Mouse (Mus musculus) thymus, postnatal 0 days (tissue): Measurements from ENCODE around the gene 0610010K14Rik. TPM values are rescaled to one million over a fixed set of nuclear protein-coding genes. Genes with fewer than 3 reads are reported as not detected.

ENCODE experiments used
- DNase-seq: peaks from one replicate; pipeline ENCODE4 v3.0.0-alpha.2; 2015; ENCODE audit warnings: low spot score
- polyA plus RNA-seq: library from polyadenylated mRNA; unstranded; fragments of >200 nt; fragmentation: Nextera tagmentation; extraction: Ambion mirVana; gene quantifications from 2 replicates; pipeline ENCODE4 v1.2.1, GENCODE M21; 2015

0610010K14Rik gene
- polyA plus RNA-seq = 174 and 191 TPM in 2 replicates

DNA sequence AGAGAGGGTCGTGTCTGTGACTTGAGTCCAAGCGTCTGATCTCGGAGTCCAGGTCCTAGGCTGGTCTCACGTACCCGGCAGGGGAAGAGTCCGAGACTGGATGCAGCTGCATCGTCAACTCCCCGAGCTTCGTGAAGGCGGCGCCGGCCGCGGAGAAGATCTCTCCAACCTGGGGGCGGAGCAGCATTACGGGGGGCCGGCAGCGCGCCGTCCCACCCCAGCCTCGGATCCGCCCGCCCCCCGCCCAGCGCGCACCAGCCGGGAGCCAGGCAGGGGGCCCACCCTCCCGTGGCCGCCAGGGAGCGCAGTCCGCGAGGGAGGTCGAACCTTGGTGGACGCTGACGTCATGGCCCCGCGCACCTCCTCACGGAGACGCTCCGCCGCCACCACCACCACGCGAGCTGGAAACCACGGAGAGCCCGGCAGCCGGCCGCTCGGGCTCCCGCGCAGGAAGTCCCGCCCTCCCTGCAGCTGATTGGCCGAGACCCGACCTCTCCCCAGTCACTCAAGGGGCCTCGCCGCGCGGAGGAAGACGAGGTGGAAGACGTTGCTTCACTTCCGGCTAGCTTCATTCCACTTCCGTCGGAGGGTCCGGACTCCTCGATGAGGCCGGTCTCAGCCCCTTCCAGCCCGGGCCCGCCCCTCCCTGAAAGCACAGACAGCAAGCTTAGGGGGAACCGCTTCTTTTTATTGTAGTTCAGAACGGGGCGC, at the start of gene 0610010K14Rik:
TSS of gene 0610010K14Rik (minus strand) at position 458 of the 711 bp plus-strand sequence.
- DNase-seq = peak; percentile 97

DNA sequence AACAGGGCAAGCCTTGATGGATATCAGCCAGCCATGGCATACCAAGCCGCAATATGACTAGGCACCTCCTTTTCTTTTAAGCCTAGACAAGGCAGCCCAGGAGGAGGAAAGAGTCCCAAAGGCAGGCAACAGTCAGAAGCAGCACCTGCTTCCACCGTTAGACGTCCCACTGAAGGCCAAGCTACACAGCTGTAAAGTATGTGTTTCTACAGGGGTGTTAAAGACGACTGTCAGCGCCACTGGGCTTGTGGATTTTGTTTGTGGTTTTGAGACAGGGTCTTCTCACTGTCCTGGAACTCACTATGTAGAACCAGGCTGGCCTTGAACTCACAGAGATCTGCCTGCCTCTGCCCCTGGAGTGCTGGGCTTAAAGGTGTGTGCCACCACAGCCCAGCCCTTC, 48.0 kb upstream of the 0610010K14Rik start:
- peak; percentile 67 for DNase-seq

DNA sequence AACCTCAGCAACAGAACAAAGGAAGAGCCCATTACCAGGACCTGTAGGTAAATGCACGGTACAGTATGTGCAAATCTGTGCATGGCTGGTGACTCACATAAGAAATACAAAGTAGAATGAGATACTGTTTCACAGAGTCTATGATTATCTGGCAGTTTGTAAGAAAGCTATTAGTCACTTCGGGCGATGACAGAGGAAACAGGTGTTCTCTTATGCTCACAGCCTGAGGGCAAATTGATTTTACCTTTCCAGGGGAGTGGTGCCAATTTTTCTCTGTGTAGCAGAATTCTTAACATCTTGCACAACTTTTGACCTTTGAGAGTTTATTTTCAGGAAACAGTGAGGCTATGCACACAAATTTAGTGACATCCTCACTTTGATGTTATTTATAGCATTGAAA, 47.0 kb upstream of the 0610010K14Rik start:
- DNase-seq = no peak

DNA sequence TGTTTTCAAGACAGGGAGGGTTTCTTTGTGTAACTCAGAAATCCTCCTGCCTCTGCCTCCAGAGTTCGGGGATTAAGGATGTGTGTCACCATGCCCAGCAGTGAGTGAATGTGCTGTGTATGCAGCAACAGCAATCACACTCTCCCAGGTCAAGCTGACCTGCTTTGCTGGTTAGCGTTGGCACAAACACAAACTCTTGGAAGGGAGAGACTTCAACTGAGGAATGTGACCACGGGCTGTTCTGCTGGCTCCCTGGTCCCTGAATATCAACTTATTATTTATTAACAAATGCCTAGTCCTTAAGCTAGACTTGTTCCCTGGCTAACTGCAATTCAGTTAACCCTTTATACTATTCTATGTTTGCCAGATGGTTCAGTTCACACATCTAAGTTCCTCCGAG, 46.0 kb upstream of the 0610010K14Rik start:
- DNase-seq = no peak

DNA sequence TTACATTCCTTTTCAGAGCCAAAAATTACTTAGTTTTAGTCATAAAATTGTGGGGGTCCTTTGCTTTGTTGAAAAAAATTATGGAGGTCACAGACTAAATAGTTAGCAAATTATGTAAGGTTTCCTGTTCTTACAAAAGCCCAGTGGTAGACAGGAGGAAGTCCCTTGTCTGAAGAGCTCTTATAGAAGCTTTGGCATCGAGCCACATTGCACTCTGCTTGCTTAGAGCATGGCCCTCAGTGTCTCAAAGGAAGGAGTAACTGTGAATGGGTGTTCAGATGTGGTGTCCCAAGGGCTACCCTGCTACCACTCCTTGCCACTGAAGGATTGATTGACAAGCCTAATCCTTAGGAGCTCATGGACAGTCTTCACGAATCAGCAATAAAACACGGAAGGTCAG, 42.7 kb upstream of the 0610010K14Rik start:
- DNase-seq = peak; percentile 16

DNA sequence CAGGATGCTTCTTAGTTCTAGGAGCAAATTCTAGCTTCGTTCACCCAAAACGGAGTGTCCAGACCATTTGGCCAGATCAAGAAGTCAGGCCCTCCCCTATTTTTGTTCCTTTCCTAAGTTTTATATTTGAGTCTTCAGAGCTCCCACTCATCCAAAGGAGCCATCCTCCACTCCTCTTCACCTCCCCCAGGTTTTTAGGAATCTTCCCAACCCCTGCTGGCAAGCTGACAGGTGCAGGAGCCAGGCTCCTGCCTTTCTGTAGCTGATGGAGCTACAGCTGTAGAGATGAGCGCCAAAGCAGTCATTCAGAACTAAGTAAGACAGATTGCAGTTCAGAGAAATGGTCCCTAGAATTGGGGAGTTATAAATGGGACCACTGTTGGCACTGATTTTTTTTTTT, 41.2 kb upstream of the 0610010K14Rik start:
- DNase-seq = no peak

DNA sequence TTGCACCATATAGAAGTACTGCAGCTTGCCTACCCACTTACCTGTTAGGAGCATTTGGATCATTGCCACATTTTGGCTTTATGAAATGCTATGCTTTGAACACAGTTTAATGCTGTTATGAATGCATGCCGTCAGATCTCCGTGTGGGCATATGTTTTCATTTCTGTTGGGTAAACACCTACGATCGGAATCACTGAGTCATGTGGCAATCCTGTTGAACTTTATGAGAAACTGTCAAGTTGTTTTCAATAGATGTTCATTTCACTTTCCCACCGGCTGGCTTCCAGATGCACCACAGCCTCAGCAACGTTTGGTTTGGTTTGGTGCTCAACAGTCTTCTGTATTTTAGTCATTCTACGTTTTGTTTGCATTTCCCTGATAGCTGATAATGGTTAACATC, 33.9 kb upstream of the 0610010K14Rik start:
- DNase-seq = no peak

DNA sequence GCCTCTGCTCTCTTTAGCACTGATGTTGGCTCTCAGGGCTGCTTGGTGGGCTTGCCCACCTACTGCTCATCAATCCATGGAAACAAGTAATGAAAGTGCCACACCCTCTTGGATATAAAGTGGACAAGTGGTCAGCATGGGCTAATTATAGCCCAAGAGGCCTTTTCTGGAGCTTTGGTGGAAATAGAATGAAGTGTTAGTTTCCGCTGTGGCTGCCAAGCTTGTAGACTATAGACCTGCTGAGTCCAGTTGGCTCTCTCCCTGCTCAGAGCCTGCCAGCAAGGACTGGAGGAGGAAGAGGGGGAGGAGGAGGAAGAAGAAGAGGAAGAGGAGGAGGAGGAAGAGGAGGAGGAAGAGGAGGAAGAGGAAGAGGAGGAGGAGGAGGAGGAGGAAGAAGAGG, 28.7 kb upstream of the 0610010K14Rik start:
- no peak for DNase-seq

DNA sequence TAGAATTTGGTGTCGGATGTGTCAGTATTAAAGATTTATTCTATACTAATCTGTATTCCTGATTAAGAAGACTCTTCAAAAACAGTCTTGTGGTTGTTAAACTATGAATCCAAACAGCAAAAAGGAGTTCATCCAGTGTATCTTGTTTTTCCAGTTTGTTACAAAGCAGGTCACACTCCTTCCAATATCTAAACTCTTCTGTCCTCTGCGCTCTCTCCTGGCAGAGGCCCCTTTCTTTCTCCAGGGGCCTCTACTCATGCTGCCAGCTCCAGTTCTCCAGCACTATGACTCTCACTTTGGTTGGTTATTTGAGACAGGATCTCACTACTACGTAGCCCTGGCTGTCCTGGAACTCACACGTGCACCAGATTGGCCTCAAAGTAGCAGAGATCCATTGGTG, 28.1 kb upstream of the 0610010K14Rik start:
- no peak for DNase-seq

DNA sequence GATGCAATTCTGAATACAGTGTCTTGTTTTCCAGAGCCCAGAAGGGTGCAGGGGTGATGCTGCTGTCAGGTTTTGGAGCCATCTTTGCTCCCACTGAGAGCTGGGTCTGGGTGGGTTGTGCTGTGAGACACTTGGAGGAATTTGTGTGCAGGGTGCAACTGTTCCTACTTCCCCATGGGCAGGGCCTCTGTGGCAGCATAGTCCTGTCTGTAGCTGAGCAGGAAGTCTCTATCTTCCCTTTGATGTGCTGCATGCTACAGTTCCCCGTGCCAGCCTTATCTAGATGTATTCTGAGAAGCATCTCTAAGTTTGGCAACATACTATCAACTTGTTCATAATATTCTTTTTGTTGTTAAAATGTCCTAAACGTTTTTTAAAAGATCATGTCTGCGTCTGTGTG, 27.5 kb upstream of the 0610010K14Rik start:
- DNase-seq = peak; percentile 79

DNA sequence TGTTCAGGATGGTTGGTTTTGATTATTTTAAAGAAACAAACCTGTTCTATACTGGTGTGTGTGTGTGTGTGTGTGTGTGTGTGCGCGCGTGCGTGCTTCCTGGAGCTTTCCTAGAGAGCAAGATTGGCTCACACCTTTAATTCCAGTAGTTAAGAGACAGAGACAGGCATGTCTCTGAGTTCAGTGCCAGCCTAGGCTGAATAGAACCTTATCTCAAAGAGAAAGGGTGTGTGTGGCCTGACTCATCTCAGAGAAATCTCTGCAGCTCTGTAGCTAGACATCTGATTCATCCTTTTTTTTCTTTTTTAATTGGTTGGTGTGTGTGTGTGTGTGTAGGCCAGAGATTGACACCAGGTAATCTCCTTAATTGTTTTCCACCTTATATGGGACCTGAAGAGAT, 21.3 kb upstream of the 0610010K14Rik start:
- no peak for DNase-seq

DNA sequence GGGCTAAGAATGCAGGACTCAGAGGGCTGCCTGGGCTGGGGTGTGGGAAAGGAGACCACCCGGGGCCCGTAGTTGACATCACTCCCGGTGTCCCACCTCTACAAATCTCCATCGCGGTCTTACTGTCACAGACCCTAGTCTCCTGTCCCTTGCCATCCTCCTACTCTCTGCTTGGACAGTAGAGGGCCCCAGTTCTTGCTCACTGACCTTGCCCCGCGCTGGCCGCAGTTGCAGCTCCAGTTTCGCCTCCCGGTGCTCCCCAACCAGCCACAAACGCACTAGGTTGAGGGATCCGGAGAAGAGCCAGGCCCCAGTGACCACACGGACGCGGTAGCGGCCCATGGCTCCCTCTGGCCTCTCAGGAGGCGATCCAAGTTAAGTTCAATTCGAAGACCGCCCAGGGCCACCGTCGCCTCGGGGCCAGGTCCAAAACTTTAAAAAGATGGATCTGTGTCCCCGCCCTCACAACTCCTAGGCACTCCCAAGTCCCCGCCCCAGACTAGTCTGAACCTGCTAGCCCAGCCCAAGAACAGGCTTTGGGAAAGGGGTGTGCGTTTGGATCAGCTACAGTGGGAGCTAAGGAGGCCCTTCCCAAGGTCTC, 17.3 kb upstream of the 0610010K14Rik start, which contains the start of gene Alox12:
TSS of gene Alox12 (minus strand) at position 423 of the 601 bp plus-strand sequence.
- DNase-seq = no peak

DNA sequence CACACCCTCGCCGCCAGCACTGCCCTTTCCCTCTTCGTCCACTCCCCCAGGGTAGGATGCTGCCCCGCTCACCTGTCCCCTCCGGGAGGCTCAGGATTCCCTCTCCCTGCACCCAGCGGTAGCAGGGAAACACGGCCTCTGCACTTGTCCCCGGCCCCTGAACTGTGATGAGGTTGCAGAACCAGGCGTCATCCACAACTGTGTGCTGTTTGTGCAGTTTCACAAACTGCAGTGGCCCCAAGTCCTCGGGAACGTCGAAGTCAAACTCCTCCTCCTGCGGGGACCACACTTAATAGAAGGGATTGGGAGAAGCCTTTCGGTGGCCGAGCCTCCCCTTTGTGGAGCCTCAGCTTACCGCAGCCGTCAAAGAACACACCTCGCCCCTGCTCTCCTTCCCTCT, 16.6 kb upstream of the 0610010K14Rik start:
- no peak for DNase-seq

DNA sequence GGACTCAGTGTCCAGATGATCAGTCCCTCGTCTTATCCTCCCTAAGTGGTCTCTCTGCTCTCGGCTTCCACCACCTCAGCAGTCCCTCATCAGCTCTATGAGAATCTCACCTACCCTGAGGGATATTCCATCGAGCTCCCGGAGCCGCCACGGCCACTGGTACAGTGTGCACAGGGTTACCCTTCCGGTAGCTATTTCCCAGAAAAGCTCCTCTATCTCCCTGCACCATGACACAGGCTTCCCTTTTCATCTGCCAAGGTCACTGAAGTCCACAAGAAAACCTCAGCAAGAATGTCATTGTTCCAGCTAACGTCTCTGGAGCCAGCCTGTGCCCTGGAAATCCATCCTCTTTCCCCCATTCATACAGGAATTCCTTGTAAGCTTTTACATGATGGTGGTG, 14.1 kb upstream of the 0610010K14Rik start:
- DNase-seq = peak; percentile 0

DNA sequence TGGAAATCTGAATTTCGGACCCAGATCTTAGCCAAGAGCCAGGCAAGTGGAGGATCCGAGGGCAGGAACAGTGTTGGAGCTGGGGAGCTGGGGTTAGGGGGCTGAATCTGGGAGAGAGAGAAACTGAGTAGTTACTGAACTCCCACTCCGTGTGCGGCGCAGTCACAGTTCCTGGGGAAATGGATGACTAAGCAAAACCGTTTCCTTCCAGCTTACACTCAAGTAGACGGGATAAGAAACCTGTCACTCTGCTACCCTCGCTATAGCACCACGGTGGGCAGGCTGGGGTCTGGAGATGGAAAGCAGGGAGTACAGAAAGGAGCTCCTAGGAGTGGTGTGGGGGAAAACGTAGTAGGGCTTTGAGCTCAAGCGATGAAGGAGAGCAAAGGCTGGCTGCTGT, 12.4 kb upstream of the 0610010K14Rik start:
- DNase-seq = no peak

DNA sequence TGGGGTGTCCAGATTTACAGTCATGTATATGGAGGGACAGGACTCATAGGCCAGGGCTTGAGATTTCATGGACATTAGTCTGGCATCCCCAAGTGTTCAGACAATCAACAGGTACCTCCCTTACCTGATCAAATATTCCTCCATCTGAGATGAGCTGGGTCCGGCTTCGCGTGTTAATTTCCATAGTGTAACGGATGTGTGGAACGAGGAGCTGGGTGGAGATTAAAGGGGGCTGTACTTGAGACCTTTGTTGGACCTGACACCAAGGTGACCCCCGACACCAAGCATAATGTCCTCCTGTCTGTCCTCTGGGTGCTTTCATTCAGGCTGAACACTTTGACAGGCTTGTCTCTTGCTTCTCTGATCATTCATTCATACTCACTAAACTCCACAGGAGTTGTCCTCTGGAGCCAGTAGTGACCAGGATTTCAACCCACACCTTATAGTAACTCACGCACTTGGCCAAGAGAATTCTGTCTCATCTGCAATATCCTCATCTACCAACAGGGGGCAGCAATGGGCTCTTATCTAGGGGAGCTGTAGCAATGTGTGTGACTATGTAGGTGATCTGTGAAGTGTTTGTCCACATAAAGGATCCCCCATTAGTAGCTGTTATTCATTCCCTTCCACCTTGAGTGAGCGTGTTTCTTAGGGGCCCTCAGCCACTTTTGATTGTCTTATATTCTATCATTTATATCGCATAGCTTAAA, 9.6 kb upstream of the 0610010K14Rik start:
- peak; percentile 82 for DNase-seq

DNA sequence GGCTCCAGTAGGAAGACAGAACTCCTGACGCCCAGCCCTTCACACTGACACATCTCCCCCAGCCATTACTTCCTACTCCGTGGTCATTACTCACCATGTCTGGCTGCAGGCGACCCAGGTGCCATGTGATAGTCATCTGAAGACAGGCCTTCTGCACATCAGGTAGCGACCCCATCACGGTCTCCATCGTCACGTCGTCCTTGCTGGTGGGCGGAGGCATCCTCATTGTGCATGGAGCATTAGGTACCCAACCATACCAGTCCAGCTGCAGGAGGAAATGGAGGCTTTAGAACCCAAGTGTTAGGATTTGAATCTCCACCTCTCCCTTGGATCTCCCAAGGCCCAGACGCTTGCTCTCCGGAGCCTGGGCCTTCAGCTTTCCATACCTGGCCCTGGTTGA, 4.9 kb upstream of the 0610010K14Rik start:
- no peak for DNase-seq

DNA sequence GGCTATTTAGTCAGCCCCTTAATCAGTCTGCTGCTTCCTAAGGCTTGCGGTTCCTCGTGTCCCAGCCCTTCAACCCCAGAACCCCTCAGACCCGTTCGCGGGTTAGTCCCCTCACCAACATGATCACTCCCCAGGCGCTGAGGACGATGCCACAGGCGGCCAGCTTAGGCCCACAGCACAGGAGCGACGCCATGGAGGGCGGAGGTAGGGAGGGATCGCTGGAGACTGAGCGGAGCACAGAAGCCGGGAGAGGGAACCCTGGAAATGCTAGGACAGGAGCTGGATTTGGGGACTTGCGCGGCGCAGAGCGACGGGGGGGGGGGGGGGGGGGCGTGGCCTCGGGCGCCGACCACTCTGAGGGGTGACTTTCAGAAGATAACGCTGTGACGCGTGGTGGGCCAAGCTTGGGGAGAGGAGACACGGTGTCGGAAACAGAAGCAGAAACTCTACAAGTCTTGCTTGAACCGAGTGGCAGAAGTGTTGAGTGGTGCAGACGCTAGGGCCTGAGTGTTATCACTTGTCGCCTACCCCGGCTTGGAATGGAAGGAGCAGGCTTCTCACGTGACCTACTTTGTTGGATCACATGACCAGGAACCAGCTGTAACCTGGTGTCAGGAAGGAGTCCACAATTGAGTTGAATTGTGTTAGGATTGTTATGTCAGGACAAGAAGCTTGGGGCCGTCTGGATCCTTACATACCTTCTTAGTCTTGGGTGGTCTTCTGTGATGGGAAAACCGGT, 2.0 kb upstream of the 0610010K14Rik start, which contains the start of the genes Gm21988 and Rnasek:
TSS of gene Gm21988 (minus strand) at position 290 of the 739 bp plus-strand sequence.
TSS of gene Rnasek (minus strand) at position 302 of the 739 bp plus-strand sequence.
- peak; percentile 86 for DNase-seq

DNA sequence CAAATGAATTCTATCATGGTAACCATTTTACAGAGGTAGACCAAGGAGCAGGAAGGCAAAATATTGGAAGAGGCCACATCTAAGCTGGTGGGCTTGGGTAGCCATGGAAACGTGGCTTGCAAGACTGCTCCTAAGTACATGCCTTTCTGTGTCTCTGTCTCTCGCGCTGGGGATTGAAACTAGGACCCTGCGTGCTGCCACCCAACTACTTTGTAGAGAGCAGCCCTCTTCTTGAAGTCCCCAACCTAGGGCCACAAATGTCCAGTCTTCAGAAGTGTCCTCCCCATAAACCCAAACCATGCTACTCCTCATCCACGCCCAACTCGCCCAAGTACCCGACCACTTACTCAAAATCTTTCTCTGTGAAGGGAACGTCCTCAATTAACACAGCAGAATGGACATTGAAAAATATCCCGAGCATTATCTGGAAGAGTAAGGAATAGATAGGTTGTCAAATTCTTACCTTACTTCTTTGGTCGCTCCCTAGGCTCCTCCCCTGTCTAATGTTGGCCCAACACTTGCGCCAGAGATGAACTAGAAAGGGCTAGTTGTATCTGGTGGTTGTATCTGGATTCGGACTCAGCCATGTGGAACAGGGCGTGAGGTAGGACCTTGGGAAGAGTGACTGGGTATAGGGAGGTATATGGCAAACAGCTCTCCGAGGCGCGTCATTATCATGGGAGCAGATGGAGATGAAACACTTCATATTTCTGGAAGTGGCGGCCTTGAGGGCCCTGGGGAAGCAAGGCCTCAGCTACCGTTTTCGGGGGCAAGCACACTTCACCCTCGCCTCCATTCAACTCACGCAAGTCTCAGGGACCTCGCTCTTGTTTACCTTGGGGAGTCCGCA, 1.1 kb upstream of the 0610010K14Rik start:
- DNase-seq = no peak

DNA sequence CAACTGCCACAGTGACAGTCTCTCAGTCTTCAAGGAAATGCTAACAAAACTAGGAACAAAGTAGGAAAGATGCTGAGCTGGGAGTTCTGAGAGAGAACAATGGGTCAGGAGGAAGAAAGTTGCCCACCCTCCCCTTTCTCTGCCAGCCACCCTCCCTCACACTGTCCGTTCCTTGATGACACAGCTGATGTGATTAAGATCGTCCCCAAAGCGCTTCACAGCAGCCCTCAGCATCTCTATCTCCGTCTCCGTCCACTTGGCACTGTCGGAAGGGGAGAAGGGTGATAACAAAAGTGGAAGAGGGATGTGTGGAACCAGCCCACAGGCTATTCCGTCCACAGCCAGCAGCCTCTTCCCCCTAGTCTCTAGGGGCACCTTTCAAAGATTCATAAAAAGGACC, 997 bp downstream of the 0610010K14Rik start:
- DNase-seq = no peak
